Mouse (Mus musculus) heart, postnatal 25 days (tissue): ENCODE data around the gene Hypk. TPM values are rescaled to one million over a fixed set of nuclear protein-coding genes. Genes with fewer than 3 reads are reported as not detected.

Source experiments
- DNase-seq: peaks from one replicate; pipeline ENCODE4 v3.0.0; 2022; ENCODE audit warnings: low spot score
- intact Hi-C: fragments of 180-260 bp; cut with DNase I; formaldehyde crosslinking; loops from one replicate; pipeline ENCODE4 v1.15.1; 2025
- total RNA-seq, 2 experiments: library from RNA; stranded (reverse); gene quantifications; 2 replicates each; pipeline ENCODE4 v1.2.3; 2021

Gene Hypk
- total RNA-seq, result 10 to 100 TPM; 22.8 to 23.1 TPM

DNA sequence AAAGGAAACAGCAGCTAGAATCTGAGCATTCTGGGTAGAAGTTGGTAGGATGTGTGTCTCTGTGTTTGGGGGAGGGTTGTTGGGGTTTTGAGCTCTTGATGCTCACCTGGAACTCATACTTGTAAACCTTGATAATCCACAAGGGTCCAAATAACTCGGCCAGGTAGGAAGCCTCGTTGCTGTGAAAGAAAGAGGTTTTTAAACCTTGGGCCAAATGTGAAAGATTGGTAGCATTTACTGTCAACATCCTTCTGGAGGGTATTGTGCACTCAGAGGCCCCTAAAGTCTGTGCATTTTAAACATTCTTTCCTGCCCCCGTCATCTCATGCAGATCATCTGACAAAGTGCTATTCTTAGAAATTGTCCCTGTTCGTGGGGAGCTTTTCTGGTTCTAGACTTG, at the start of gene Hypk:
TSS of gene Hypk (plus strand) at position 301 of the 400 bp plus-strand sequence.
- intact Hi-C loops, result no loop called here
- DNase-seq, result no peak

- no peak for DNase-seq
- intact Hi-C loops, result no loop called here
Measured at GRCm38 (mm10) chr2:121403296-121403695, 49.8 kb upstream of the Hypk start.

- intact Hi-C loops, result no loop called here
- DNase-seq, result no peak
Measured at GRCm38 (mm10) chr2:121408160-121408559, 44.9 kb upstream of the Hypk start.

- intact Hi-C loops, result no loop called here
- DNase-seq, result no peak
Measured at GRCm38 (mm10) chr2:121412843-121413386, 40.2 kb upstream of the Hypk start.

DNA sequence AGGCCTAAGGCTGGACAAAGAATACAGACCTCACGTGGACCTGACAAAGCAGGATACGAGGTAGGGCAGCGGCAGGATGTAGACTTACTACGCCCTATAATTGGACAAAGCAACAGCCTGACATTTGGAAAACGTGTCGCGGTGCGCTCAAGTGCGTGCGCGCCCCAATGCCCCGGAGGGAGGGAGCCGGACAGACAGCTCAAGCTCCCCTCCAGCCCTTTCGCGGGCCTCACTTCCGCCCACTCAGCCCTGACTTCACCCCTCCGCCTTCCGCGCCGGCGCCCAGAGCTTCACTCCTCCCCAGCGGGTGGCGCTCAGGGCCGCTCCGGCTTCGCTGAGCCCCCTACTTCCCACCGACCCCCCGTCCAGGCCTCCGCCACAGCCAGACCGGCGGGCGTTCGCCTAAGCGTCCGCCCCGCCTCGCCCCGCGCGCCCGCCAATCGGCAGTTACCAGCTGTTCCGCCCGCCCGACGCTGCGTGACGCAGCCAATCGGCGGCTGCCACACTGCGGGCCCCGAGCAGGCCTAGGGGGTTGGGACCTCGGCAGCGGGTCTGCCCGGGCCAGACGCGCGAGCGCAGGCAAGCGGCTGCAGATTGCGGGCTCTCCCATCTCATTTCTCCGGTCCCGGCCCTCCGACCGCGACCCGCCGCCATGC, 39.6 kb upstream of the Hypk start, which contains the start of the genes Pdia3 and Catsper2:
TSS of gene Pdia3 (plus strand) at position 389 of the 656 bp plus-strand sequence.
TSS of gene Catsper2 (minus strand) at position 406 of the 656 bp plus-strand sequence.
- DNase-seq, result peak; percentile 96
- intact Hi-C loops, result no loop called here

- intact Hi-C loops, result no loop called here
- DNase-seq, result no peak
Measured at GRCm38 (mm10) chr2:121414139-121414685, 38.9 kb upstream of the Hypk start.

- no peak for DNase-seq
- intact Hi-C loops, result no loop called here
Measured at GRCm38 (mm10) chr2:121415103-121415502, 38.0 kb upstream of the Hypk start.

- intact Hi-C loops, result no loop called here
- DNase-seq, result no peak
Measured at GRCm38 (mm10) chr2:121415591-121415990, 37.5 kb upstream of the Hypk start.

DNA sequence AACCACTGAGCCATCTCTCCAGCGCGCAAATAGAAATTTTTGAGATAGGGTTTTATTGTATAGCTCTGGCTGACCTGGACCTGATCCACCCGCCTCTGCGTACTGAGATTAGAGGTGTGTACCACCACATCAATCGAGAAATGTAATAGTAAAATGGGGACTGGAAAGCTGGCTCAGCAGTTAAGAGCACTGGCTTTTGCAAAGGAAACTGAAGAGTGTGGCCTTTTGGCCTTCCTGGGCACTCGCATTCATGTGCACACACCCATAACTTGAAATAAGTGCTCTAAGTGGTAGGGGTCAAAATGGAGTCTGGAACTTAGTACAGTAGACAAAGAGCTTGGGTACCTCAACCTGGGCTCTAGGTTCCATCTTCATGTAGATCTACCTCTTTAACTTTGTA, 36.7 kb upstream of the Hypk start:
- DNase-seq, result no peak
- intact Hi-C loops, result no loop called here

DNA sequence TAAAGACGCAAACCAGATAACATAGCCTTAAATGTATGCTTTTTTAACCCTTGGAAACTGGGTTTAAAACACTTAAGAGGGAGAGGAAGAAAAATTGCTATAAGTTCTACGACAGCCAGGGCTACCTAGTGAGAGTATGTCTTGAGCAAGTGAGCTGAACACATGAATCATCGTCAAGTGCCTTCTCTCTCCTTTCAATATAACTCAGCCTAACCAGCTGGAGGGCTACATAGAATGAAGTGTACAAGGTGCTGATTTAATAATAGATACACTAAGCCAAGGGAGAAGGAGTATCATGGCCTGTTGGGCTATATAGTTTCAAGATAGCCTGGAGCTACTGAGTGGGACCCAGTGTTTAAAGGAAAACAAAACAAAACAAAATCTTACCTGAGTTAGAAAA, 34.6 kb upstream of the Hypk start:
- intact Hi-C loops, result no loop called here
- DNase-seq, result no peak

DNA sequence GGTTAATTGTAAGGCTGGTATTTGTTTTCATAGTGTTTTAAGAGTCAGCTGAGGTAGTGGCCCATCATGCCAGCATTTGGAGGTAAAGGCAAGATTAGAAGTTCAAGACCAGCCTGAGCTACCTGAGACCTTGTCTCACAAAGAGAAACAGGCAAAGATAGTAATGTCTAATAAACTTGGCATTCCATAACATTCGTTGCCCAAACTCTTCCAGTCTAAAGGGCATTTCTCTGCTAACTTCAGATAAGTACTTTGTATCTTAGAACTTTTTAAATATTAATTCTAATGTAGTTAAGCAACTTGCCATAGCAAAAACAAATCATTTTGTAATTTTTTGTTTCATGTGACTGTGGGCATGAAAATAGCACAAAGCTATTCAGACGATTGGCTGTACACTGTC, 29.9 kb upstream of the Hypk start:
- intact Hi-C loops, result no loop called here
- no peak for DNase-seq

DNA sequence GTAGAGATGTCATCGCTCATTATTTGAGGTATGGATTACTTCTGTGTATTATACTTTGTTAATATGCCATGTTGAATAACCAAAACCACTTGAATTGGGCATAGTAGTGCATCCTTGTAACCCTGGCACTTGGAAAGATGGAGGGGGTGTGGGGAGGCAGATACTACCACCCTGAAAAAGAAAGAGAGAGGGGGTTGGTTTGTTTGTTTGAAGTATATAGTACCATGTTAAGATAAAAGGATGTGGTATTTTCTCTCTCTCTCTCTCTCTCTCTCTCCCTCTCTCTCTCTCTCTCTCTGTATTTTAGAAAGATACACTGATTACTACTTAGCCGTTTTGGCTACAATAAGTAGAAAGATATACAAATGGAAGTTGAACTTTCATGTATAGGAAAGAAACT, 27.2 kb upstream of the Hypk start:
- no peak for DNase-seq
- intact Hi-C loops, result no loop called here

- intact Hi-C loops, result no loop called here
- no peak for DNase-seq
Measured at GRCm38 (mm10) chr2:121434854-121435253, 18.2 kb upstream of the Hypk start.

DNA sequence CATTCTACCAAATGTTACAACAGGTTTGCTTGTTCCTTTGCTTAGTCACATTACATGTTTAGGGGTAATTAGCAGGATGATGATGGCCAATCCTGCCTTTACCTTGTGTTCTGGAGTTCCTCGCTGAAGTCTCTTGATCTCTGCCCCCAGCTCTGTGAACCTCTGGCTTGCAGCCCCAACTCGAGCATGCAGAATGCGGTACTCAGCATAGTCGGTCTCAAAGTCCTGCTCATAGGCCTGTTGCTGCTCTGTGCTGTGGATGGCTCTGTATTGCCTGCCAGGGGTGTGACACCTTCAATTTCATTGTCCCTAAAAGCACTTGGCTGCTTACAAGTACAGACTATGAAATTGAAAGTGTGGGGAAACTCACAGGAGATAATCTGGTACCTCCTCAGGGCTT, 13.3 kb upstream of the Hypk start:
- no peak for DNase-seq
- intact Hi-C loops, result loop anchor here (1.0 to 10.0 kb wide), 2 partner anchors 22 to 935 kb away; no protein-coding TSS in a partner anchor

DNA sequence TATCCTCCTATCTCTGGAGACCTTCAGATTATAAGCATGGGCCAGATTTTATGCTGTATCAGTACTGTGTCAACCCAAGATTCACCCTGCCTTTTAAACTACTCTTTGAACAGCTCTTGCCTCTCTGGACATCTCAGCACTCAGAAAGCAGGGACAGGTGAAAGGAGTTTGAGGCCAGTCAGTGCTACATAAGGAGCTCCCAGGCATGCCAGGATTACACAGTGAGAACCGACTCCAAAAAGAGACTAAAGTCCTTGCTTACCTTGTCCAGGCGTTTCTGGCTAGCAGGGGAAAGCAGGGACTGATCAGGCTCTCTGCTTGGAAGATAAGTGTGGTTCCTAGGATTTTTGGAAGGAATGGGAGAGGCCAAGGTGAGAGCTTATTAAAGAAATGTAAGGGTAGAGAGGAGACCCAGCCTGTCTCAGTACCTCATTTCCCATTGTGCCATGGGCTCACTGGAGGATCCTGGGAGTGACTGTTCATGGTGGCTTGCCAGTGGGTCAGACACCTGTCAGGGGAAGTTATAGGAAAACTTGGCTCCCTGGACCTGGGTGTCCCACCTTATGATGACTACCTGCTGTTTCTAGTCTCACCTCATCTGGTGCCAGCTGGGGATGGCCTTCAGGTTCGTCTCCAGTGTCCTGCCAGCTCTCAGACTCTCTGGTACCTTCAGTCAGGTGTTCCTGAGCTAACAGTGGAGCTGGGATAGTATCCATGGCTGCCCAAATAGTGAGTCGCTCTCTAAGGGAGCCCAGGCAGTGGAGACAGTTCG, 12.1 kb upstream of the Hypk start:
- intact Hi-C loops, result loop anchor here (10.0 kb wide), 1 partner anchor 934 kb away; no protein-coding TSS in a partner anchor
- no peak for DNase-seq

- intact Hi-C loops, result loop anchor here (10.0 kb wide), 1 partner anchor 933 kb away; no protein-coding TSS in a partner anchor
- no peak for DNase-seq
Measured at GRCm38 (mm10) chr2:121441800-121442199, 11.3 kb upstream of the Hypk start.

DNA sequence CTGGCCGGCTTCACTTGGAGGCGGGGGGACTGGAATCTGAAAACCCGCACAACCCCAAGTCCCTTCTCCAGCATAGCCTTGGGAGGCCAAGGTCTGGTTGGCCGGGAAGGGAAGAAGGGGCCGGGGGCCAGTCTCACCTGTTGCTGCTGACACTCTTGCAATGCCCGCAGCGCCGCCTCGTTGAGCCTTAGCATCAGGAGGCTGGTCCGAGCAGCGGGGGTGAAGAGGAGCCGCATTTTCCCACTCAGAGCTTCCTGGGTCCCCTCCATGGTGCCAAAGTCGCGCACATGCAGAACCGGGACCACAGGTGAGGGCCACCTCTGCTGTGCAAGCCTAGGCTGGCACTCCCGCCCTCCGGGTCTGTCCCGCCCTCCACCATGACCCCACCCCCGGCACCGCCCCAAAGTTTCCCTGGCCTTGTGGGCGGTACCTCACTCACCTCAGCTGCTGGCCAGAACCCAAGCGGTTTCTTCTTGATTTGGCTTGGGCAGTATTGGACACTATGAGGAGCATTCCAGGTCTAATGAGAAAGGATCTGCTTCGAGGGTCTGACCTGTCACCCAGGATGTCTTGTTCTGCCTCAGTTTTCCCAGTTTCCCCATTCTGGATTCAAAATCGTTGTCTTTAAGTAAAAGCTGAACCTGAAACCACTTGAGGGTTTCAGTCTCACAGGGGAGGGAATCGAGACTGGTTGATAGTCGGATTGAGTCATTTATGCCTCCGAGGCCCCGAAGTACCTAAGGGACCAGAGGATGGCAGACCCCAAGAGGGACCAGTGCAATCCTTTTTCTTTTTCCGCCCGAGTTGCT, 10.6 kb upstream of the Hypk start:
- intact Hi-C loops, result loop anchor here (10.0 kb wide), 1 partner anchor 932 kb away; no protein-coding TSS in a partner anchor
- peak; percentile 22 for DNase-seq

DNA sequence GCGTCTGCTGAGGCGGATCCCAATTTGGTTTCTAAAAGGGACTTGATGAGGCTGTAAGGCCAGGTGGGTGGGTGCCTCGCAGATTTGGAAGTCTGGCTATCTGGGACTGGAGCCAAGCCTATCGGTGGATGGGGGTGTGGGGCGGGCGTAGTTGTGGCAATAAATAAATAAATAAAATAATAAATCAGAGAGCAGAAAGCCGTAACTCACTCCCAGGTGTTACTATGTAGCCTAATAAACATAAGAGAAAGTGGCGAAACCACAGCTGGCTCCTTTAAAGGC, 10.1 kb upstream of the Hypk start:
- no peak for DNase-seq
- intact Hi-C loops, result loop anchor here (10.0 kb wide), 1 partner anchor 932 kb away; no protein-coding TSS in a partner anchor

GRCm38 (mm10) chr2:121444178-121444577, 8.9 kb upstream of the Hypk start, which contains the start of gene Ell3:
Gene Ell3 (minus strand): TSS chr2:121444278.
- intact Hi-C loops, result loop anchor here (10.0 kb wide), 1 partner anchor 931 kb away; no protein-coding TSS in a partner anchor
- DNase-seq, result no peak

DNA sequence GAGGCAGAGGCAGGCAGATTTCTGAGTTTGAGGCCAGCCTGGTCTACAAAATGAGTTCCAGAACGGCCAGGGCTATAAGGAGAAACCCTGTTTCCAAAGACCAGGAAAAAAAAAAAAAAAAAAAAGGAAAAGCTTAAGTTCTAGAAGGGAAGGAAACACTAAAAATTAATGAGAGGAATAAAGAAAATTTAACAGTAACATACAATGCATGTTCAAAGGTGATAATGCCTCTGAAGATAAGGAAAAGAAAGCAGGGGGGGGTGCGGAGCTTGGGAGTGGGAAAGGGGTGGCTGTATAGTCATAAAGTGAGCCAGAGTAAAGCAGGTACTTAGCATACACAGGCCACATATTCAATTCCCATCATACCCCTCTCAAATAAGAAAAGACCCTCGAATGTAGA, 8.0 kb upstream of the Hypk start:
- DNase-seq, result no peak
- intact Hi-C loops, result loop anchor here (10.0 kb wide), 1 partner anchor 930 kb away; no protein-coding TSS in a partner anchor
